Mouse (Mus musculus): ENCODE measurements at regions not wholly inside any gene's neighbourhood (a gene's known extent, or its start where the extent isn't known, plus 50 kb on each side); places are given as distances from the start of the nearest gene placed in this dataset.

- no peak for ATAC-seq
- H3K9me3 ChIP-seq (replicated peaks): no peaks in the 10 kb centered on the region
- no peaks in the 10 kb centered on the region for H3K36me3 ChIP-seq
- peaks cover 12% of the 10 kb centered on the region for H3K4me1 ChIP-seq
- WGBS (ENCODE audit: insufficient replicate concordance): 3% methylated on average over 15 of the region's 15 CpGs
- H3K9ac ChIP-seq: no peak overlapping the region
- no peak overlapping the region for H3K4me3 ChIP-seq
- H3K4me2 ChIP-seq: no peak overlapping the region
- H3K27me3 ChIP-seq (replicated peaks): peaks cover 100% of the 10 kb centered on the region
- no peak overlapping the region for H3K27ac ChIP-seq
Measured at GRCm38 (mm10) chr14:64590611-64591010, 486.5 kb downstream of the Prss52 start.

- Histone ChIP-seq H3K4me2 (no peak overlapping the region), H3K27me3 (replicated peaks) (peaks cover 98% of the 10 kb centered on the region)
- WGBS (ENCODE audit: insufficient replicate concordance): 21% methylated on average over 14 of the region's 14 CpGs
Measured at GRCm38 (mm10) chr14:64591091-64591976, 487.2 kb downstream of the Prss52 start.

GRCm38 (mm10) chr14:64592176-64592575 is 488.1 kb downstream of the Prss52 start:
- WGBS (ENCODE audit: insufficient replicate concordance): 61% methylated on average over 6 of the region's 6 CpGs
- H3K4me2 ChIP-seq: no peak overlapping the region
- H3K9ac ChIP-seq: no peak overlapping the region
- H3K4me1 ChIP-seq: peaks cover 8% of the 10 kb centered on the region
- H3K27ac ChIP-seq: no peak overlapping the region
- H3K9me3 ChIP-seq (replicated peaks): no peaks in the 10 kb centered on the region
- H3K36me3 ChIP-seq: no peaks in the 10 kb centered on the region
- H3K27me3 ChIP-seq (replicated peaks): peaks cover 89% of the 10 kb centered on the region
- no peak overlapping the region for H3K4me3 ChIP-seq
- ATAC-seq: no peak

More at GRCm38 (mm10) chr14:64591091-64591976, 487.2 kb downstream of the Prss52 start:
- Histone ChIP-seq H3K9me3 (replicated peaks) (no peaks in the 10 kb centered on the region), H3K9ac (no peak overlapping the region), H3K4me3 (no peak overlapping the region), H3K36me3 (no peaks in the 10 kb centered on the region), H3K4me1 (peaks cover 12% of the 10 kb centered on the region), H3K27ac (no peak overlapping the region)
- ATAC-seq: no peak

GRCm38 (mm10) chr14:64592706-64593320 is 488.7 kb downstream of the Prss52 start:
- WGBS (ENCODE audit: insufficient replicate concordance): 62% methylated on average over 13 of the region's 13 CpGs
- Histone ChIP-seq H3K27ac (no peak overlapping the region), H3K9me3 (replicated peaks) (no peaks in the 10 kb centered on the region), H3K36me3 (no peaks in the 10 kb centered on the region), H3K4me2 (no peak overlapping the region), H3K27me3 (replicated peaks) (peaks cover 88% of the 10 kb centered on the region), H3K4me3 (no peak overlapping the region), H3K9ac (no peak overlapping the region), H3K4me1 (peaks cover 2% of the 10 kb centered on the region)
- ATAC-seq: no peak

- no peak overlapping the region for H3K9ac ChIP-seq
- ATAC-seq: no peak
- no peaks in the 10 kb centered on the region for H3K4me1 ChIP-seq
- peaks cover 81% of the 10 kb centered on the region for H3K27me3 ChIP-seq (replicated peaks)
- no peak overlapping the region for H3K4me2 ChIP-seq
- H3K36me3 ChIP-seq: no peaks in the 10 kb centered on the region
- H3K27ac ChIP-seq: no peak overlapping the region
- H3K4me3 ChIP-seq: no peak overlapping the region
- 44% methylated on average over 4 of the region's 4 CpGs for WGBS (ENCODE audit: insufficient replicate concordance)
- H3K9me3 ChIP-seq (replicated peaks): no peaks in the 10 kb centered on the region
Measured at GRCm38 (mm10) chr14:64593564-64593963, 489.5 kb downstream of the Prss52 start.

GRCm38 (mm10) chr14:64594021-64594561 is 490.0 kb downstream of the Prss52 start:
- Histone ChIP-seq H3K4me2 (no peak overlapping the region), H3K27me3 (replicated peaks) (peaks cover 75% of the 10 kb centered on the region), H3K27ac (no peak overlapping the region), H3K9ac (no peak overlapping the region), H3K4me1 (no peaks in the 10 kb centered on the region), H3K4me3 (no peak overlapping the region), H3K9me3 (replicated peaks) (no peaks in the 10 kb centered on the region), H3K36me3 (no peaks in the 10 kb centered on the region)
- 61% methylated on average over 7 of the region's 7 CpGs for WGBS (ENCODE audit: insufficient replicate concordance)
- no peak for ATAC-seq

GRCm38 (mm10) chr14:64594811-64595522 is 490.9 kb downstream of the Prss52 start:
- no peak overlapping the region for H3K4me2 ChIP-seq
- H3K9me3 ChIP-seq (replicated peaks): no peaks in the 10 kb centered on the region
- H3K36me3 ChIP-seq: no peaks in the 10 kb centered on the region
- ATAC-seq: no peak
- H3K27ac ChIP-seq: no peak overlapping the region
- no peaks in the 10 kb centered on the region for H3K4me1 ChIP-seq
- 53% methylated on average over 10 of the region's 10 CpGs for WGBS (ENCODE audit: insufficient replicate concordance)
- no peak overlapping the region for H3K9ac ChIP-seq
- peaks cover 66% of the 10 kb centered on the region for H3K27me3 ChIP-seq (replicated peaks)
- H3K4me3 ChIP-seq: no peak overlapping the region

- no peak for ATAC-seq
- Histone ChIP-seq H3K9ac (no peak overlapping the region), H3K27ac (no peak overlapping the region), H3K36me3 (no peaks in the 10 kb centered on the region), H3K4me2 (no peak overlapping the region), H3K4me3 (no peak overlapping the region), H3K9me3 (replicated peaks) (no peaks in the 10 kb centered on the region), H3K4me1 (no peaks in the 10 kb centered on the region), H3K27me3 (replicated peaks) (peaks cover 61% of the 10 kb centered on the region)
- WGBS (ENCODE audit: insufficient replicate concordance): 32% methylated on average over 1 of the region's 1 CpGs
Measured at GRCm38 (mm10) chr14:64595523-64595889, 491.4 kb downstream of the Prss52 start.

GRCm38 (mm10) chr14:64595891-64596290 is 491.8 kb downstream of the Prss52 start:
- WGBS (ENCODE audit: insufficient replicate concordance): 75% methylated on average over 4 of the region's 4 CpGs
- H3K36me3 ChIP-seq: no peaks in the 10 kb centered on the region
- H3K4me3 ChIP-seq: no peak overlapping the region
- peaks cover 57% of the 10 kb centered on the region for H3K27me3 ChIP-seq (replicated peaks)
- no peak overlapping the region for H3K4me2 ChIP-seq
- H3K27ac ChIP-seq: no peak overlapping the region
- H3K4me1 ChIP-seq: no peaks in the 10 kb centered on the region
- no peak for ATAC-seq
- H3K9ac ChIP-seq: no peak overlapping the region
- no peaks in the 10 kb centered on the region for H3K9me3 ChIP-seq (replicated peaks)

- 55% methylated on average over 8 of the region's 8 CpGs for WGBS (ENCODE audit: insufficient replicate concordance)
- H3K4me2 ChIP-seq: no peak overlapping the region
- no peaks in the 10 kb centered on the region for H3K9me3 ChIP-seq (replicated peaks)
- H3K27me3 ChIP-seq (replicated peaks): peaks cover 44% of the 10 kb centered on the region
- no peak for ATAC-seq
- H3K4me3 ChIP-seq: no peak overlapping the region
- H3K27ac ChIP-seq: no peak overlapping the region
- H3K9ac ChIP-seq: no peak overlapping the region
- no peaks in the 10 kb centered on the region for H3K4me1 ChIP-seq
- H3K36me3 ChIP-seq: no peaks in the 10 kb centered on the region
Measured at GRCm38 (mm10) chr14:64597218-64597617, 493.1 kb downstream of the Prss52 start.
